Mouse (Mus musculus) adrenal gland, postnatal 4 days (tissue): Measurements from ENCODE around the gene Acp2. TPM values are rescaled to one million over a fixed set of nuclear protein-coding genes. Genes with fewer than 3 reads are reported as not detected.
"Not testable (repeated sequence)": the region's sequence is repeated elsewhere in the genome, so short reads cannot be mapped to it uniquely, and the experiment has no call there.

Experiments used
- DNase-seq, 2 experiments: peaks; one replicate each; pipeline ENCODE4 v3.0.0; 2021 to 2022; ENCODE audit warnings: low spot score in 2 of 2, mixed read lengths in 2 of 2
- total RNA-seq, 2 experiments: library from RNA; stranded (reverse); gene quantifications; 2 replicates each; pipeline ENCODE4 v1.2.3; 2021

The Acp2 gene
- total RNA-seq, 2 experiments from 2014 or later = 47.3 TPM

- no peak for DNase-seq
These were observed 12.2 kb upstream of the Acp2 start for GRCm38 (mm10) chr2:91190501-91190900.

GRCm38 (mm10) chr2:91194624-91195332, 7.9 kb upstream of the Acp2 start:
- peak; percentile 45 to 66 for DNase-seq

- DNase-seq = no peak
These were observed 6.1 kb upstream of the Acp2 start for GRCm38 (mm10) chr2:91196577-91197001.

GRCm38 (mm10) chr2:91198888-91199287, 3.8 kb upstream of the Acp2 start:
- DNase-seq = no peak

- DNase-seq = no peak
These were observed 429 bp downstream of the Acp2 start for GRCm38 (mm10) chr2:91202972-91203656.

GRCm38 (mm10) chr2:91206254-91206775, 3.6 kb downstream of the Acp2 start:
- DNase-seq = no peak

- no peak for DNase-seq
These were observed 10.6 kb downstream of the Acp2 start for GRCm38 (mm10) chr2:91213311-91213710.

- no peak for DNase-seq
These were observed 14.3 kb downstream of the Acp2 start for GRCm38 (mm10) chr2:91217032-91217431.

- DNase-seq = no peak
These were observed 17.8 kb downstream of the Acp2 start for GRCm38 (mm10) chr2:91220501-91220900.

- DNase-seq = no peak
These were observed 20.9 kb downstream of the Acp2 start for GRCm38 (mm10) chr2:91223614-91224013.

GRCm38 (mm10) chr2:91229735-91230134, 27.1 kb downstream of the Acp2 start:
- DNase-seq = no peak

GRCm38 (mm10) chr2:91236601-91237510, 34.2 kb downstream of the Acp2 start, which contains the start of gene Ddb2:
TSS of gene Ddb2 (minus strand) at chr2:91236982.
- DNase-seq = peak; percentile 81 to 95

GRCm38 (mm10) chr2:91237511-91238080, 34.9 kb downstream of the Acp2 start:
- not testable (repeated sequence) for DNase-seq

- no peak for DNase-seq
These were observed 39.9 kb downstream of the Acp2 start for GRCm38 (mm10) chr2:91242547-91242946.

- no peak for DNase-seq
These were observed 40.7 kb downstream of the Acp2 start for GRCm38 (mm10) chr2:91243416-91243815.

GRCm38 (mm10) chr2:91244557-91245228, 42.0 kb downstream of the Acp2 start:
- DNase-seq = no peak

GRCm38 (mm10) chr2:91248366-91248765, 45.7 kb downstream of the Acp2 start:
- DNase-seq = no peak

- DNase-seq = no peak
These were observed 49.3 kb downstream of the Acp2 start for GRCm38 (mm10) chr2:91252001-91252400.

GRCm38 (mm10) chr2:91252512-91252911, 49.8 kb downstream of the Acp2 start:
- DNase-seq = no peak

GRCm38 (mm10) chr2:91254725-91255380, 52.2 kb downstream of the Acp2 start:
- no peak for DNase-seq
